Mouse (Mus musculus): Measurements from ENCODE around the gene Nudt11. TPM values are rescaled to one million over a fixed set of nuclear protein-coding genes. Genes with fewer than 3 reads are reported as not detected.
"Not testable (repeated sequence)": the region's sequence is repeated elsewhere in the genome, so short reads cannot be mapped to it uniquely, and the experiment has no call there.

Gene Nudt11
- 2.3 and 3.6 TPM in 2 replicates for total RNA-seq (2012; rRNA removed)

GRCm38 (mm10) chrX:6047066-6047935, at the start of gene Nudt11:
Gene Nudt11 (plus strand): TSS chrX:6047453.
- H3K9me3 ChIP-seq (ENCODE audit: control insufficient read depth, insufficient read depth, low read depth, low read length); DNase-seq (ENCODE audit: low read depth, low spot score); H3K36me3 ChIP-seq (ENCODE audit: control insufficient read depth, insufficient read depth, low read length, poor library complexity, severe bottlenecking); in situ Hi-C loops (cut with MboI; ENCODE audit: low sequenced_read_pairs in 2 of 2, unreplicated experiment in 2 of 2); H3K4me1 ChIP-seq (ENCODE audit: control insufficient read depth in 2 of 2, insufficient read depth in 2 of 2, low read length in 2 of 2, poor library complexity in 1 of 2); H3K9ac ChIP-seq (ENCODE audit: insufficient read depth, low read depth, low read length, poor library complexity, severe bottlenecking); H3K27ac ChIP-seq (ENCODE audit: insufficient read depth, low read depth, low read length, poor library complexity, severe bottlenecking): not testable (repeated sequence)
- H3K4me3 ChIP-seq (ENCODE audit: insufficient read depth in 1 of 2, low read depth in 1 of 2, low read length in 2 of 2, poor library complexity in 1 of 2, severe bottlenecking in 1 of 2) = peak within 1 kb of the TSS in 1 of 2 experiments; percentile 51; a peak in 2 of 4 replicates

- H3K9ac ChIP-seq (ENCODE audit: insufficient read depth, low read depth, low read length, poor library complexity, severe bottlenecking); H3K4me1 ChIP-seq (ENCODE audit: control insufficient read depth in 2 of 2, insufficient read depth in 2 of 2, low read length in 2 of 2, poor library complexity in 1 of 2); H3K27ac ChIP-seq (ENCODE audit: insufficient read depth, low read depth, low read length, poor library complexity, severe bottlenecking); H3K9me3 ChIP-seq (ENCODE audit: control insufficient read depth, insufficient read depth, low read depth, low read length); H3K36me3 ChIP-seq (ENCODE audit: control insufficient read depth, insufficient read depth, low read length, poor library complexity, severe bottlenecking); DNase-seq (ENCODE audit: low read depth, low spot score); in situ Hi-C loops (cut with MboI; ENCODE audit: low sequenced_read_pairs in 2 of 2, unreplicated experiment in 2 of 2): not testable (repeated sequence)
- peak overlapping the region in 1 of 2 experiments; percentile 51; a peak in 2 of 4 replicates for H3K4me3 ChIP-seq (ENCODE audit: insufficient read depth in 1 of 2, low read depth in 1 of 2, low read length in 2 of 2, poor library complexity in 1 of 2, severe bottlenecking in 1 of 2)
Observed at GRCm38 (mm10) chrX:6047936-6048614, 822 bp downstream of the Nudt11 start.

GRCm38 (mm10) chrX:6061563-6061962, 14.3 kb downstream of the Nudt11 start:
- TF ChIP-seq HCFC1 (IDR thresholded peaks at IDR 0.05; ENCODE audit: borderline replicate concordance, insufficient read depth, low read length) (no peak), MAFK (IDR thresholded peaks at IDR 0.05; ENCODE audit: insufficient read depth, low read depth, low read length) (no peak), ZC3H11A (IDR thresholded peaks at IDR 0.05; ENCODE audit: borderline replicate concordance, low read depth, low read length) (no peak), CHD2 (IDR thresholded peaks at IDR 0.05; ENCODE audit: low read depth, low read length) (no peak), ZNF384 (IDR thresholded peaks at IDR 0.05; ENCODE audit: low read depth, low read length) (no peak)
- H3K9me3 ChIP-seq (ENCODE audit: control insufficient read depth, insufficient read depth, low read depth, low read length) = no peaks in the 10 kb centered on the region
- no peaks in the 10 kb centered on the region for H3K4me1 ChIP-seq (ENCODE audit: control insufficient read depth in 2 of 2, insufficient read depth in 2 of 2, low read length in 2 of 2, poor library complexity in 1 of 2)
- in situ Hi-C loops (cut with MboI; ENCODE audit: low sequenced_read_pairs in 2 of 2, unreplicated experiment in 2 of 2) = no loop called here
- H3K4me3 ChIP-seq (ENCODE audit: insufficient read depth in 1 of 2, low read depth in 1 of 2, low read length in 2 of 2, poor library complexity in 1 of 2, severe bottlenecking in 1 of 2) = no peak overlapping the region
- H3K9ac ChIP-seq (ENCODE audit: insufficient read depth, low read depth, low read length, poor library complexity, severe bottlenecking) = no peak overlapping the region
- DNase-seq (ENCODE audit: low read depth, low spot score) = no peak
- H3K36me3 ChIP-seq (ENCODE audit: control insufficient read depth, insufficient read depth, low read length, poor library complexity, severe bottlenecking) = no peaks in the 10 kb centered on the region
- H3K27ac ChIP-seq (ENCODE audit: insufficient read depth, low read depth, low read length, poor library complexity, severe bottlenecking) = no peak overlapping the region

GRCm38 (mm10) chrX:6082954-6083680, 35.9 kb downstream of the Nudt11 start, which contains the start of gene AU022751:
Gene AU022751 (minus strand): TSS chrX:6083419.
- TF ChIP-seq HCFC1 (IDR thresholded peaks at IDR 0.05; ENCODE audit: borderline replicate concordance, insufficient read depth, low read length) (no peak), ZC3H11A (IDR thresholded peaks at IDR 0.05; ENCODE audit: borderline replicate concordance, low read depth, low read length) (no peak), CHD2 (IDR thresholded peaks at IDR 0.05; ENCODE audit: low read depth, low read length) (peak; percentile 63; the same call in 1 of the 2 replicates), MAFK (IDR thresholded peaks at IDR 0.05; ENCODE audit: insufficient read depth, low read depth, low read length) (no peak), ZNF384 (IDR thresholded peaks at IDR 0.05; ENCODE audit: low read depth, low read length) (no peak)
- DNase-seq (ENCODE audit: low read depth, low spot score) = peak; percentile 7
- no peak within 1 kb of the TSS for H3K27ac ChIP-seq (ENCODE audit: insufficient read depth, low read depth, low read length, poor library complexity, severe bottlenecking)

More at GRCm38 (mm10) chrX:6082954-6083680, 35.9 kb downstream of the Nudt11 start, which contains the start of gene AU022751:
- H3K36me3 ChIP-seq (ENCODE audit: control insufficient read depth, insufficient read depth, low read length, poor library complexity, severe bottlenecking) = no peaks in the 10 kb centered on the region
- no peaks in the 10 kb centered on the region for H3K4me1 ChIP-seq (ENCODE audit: control insufficient read depth in 2 of 2, insufficient read depth in 2 of 2, low read length in 2 of 2, poor library complexity in 1 of 2)
- H3K4me3 ChIP-seq (ENCODE audit: insufficient read depth in 1 of 2, low read depth in 1 of 2, low read length in 2 of 2, poor library complexity in 1 of 2, severe bottlenecking in 1 of 2) = peak within 1 kb of the TSS; percentile 37 to 40
- in situ Hi-C loops (cut with MboI; ENCODE audit: low sequenced_read_pairs in 2 of 2, unreplicated experiment in 2 of 2) = no loop called here
- H3K9me3 ChIP-seq (ENCODE audit: control insufficient read depth, insufficient read depth, low read depth, low read length) = no peaks in the 10 kb centered on the region
- peak within 1 kb of the TSS; percentile 31; the same call in 1 of the 2 replicates for H3K9ac ChIP-seq (ENCODE audit: insufficient read depth, low read depth, low read length, poor library complexity, severe bottlenecking)

Measured in ES-E14 (cell line).